In genomic region chr4:65699743-65700361, GRCm38 (mm10) we compare ENCODE assay signal across 13 mouse cellular contexts.
DNase-seq lines count a peak whose midpoint lies in the region; ATAC-seq lines count a peak whose summit lies in the region.
"Had no signal": no experiment of that assay in that cellular context is flagged by ENCODE, and none has a peak within 500 bp of the region (broad histone marks: within the 10 kb centered on the region; RNA-seq: fewer than 3 reads in every experiment).

No protein-coding gene starts in this region.

- H3K27ac ChIP-seq in midbrain, embryonic 15.5 days = peak overlapping the region; percentile 70

- DNase-seq in frontal cortex, postnatal 25 days (ENCODE audit: low spot score in 2 of 2) = no peak
- DNase-seq in brain, adult 2 months (ENCODE audit: low read depth, low spot score) = peak; percentile 82
- peak; percentile 40 to 60 for DNase-seq in frontal cortex, postnatal 36 days (ENCODE audit: low spot score in 2 of 2)
- no peak for DNase-seq in gastrocnemius, postnatal 25 days
- DNase-seq in embryo, embryonic 10 days (ENCODE audit: low spot score) = no peak
- DNase-seq: B cell, adult 2 months; cerebellum, adult 11 months; gastrocnemius, postnatal 14 days; heart, postnatal 14 days; kidney, adult 9 months had no signal

- no peaks in the 10 kb centered on the region for H3K36me3 ChIP-seq in midbrain, embryonic 15.5 days (replicated peaks)

- peak; percentile 86 for ATAC-seq in frontal cortex, adult (ENCODE audit: low TSS enrichment)
- ATAC-seq in midbrain, embryonic 15.5 days (replicated peaks) = peak; percentile 95
- no peak for ATAC-seq in erythroid progenitor cell, adult 5-6 weeks (replicated peaks; ENCODE audit: low FRiP score, poor library complexity, severe bottlenecking)

- no peaks in the 10 kb centered on the region for H3K9me3 ChIP-seq in midbrain, embryonic 15.5 days

- no peaks in the 10 kb centered on the region for H3K27me3 ChIP-seq in midbrain, embryonic 15.5 days (replicated peaks)

- H3K9ac ChIP-seq in midbrain, embryonic 15.5 days = no peak overlapping the region

- peaks cover 9% of the 10 kb centered on the region for H3K4me1 ChIP-seq in midbrain, embryonic 15.5 days

- no peak overlapping the region for H3K4me3 ChIP-seq in midbrain, embryonic 15.5 days

- 18% methylated on average over 8 of the region's 8 CpGs for WGBS in midbrain, embryonic 15.5 days

- peak overlapping the region; percentile 20; the same call in 1 of the 2 replicates for H3K4me2 ChIP-seq in midbrain, embryonic 15.5 days

Comparison
In these comparisons a context has a peak if more than half of its experiments do, and no peak if none do; other contexts are left out.
1. DNase-seq: peak in brain, adult 2 months (single experiment) and frontal cortex, postnatal 36 days (2 of 2); none in frontal cortex, postnatal 25 days (0 of 2), gastrocnemius, postnatal 25 days (single experiment) and embryo, embryonic 10 days (single experiment).